Mouse (Mus musculus) liver, postnatal 0 days (tissue): ENCODE data around the gene Agbl5. TPM values are rescaled to one million over a fixed set of nuclear protein-coding genes. Genes with fewer than 3 reads are reported as not detected.

Experiments used
- ATAC-seq: fragments of 200-750 bp; cut with Nextera tagmentation; 2 replicates; pipeline ENCODE4 v1.8.0; 2017; ENCODE audit warnings: mild to moderate bottlenecking, moderate library complexity
- DNase-seq: peaks from one replicate; pipeline ENCODE4 v3.0.0-alpha.2; 2016
- H3K27ac ChIP-seq: fragments of 300-500 bp; sonication (generic); 2 replicates; pipeline ENCODE4 v1.5.1; 2014; ENCODE audit warnings: antibody characterized with exemption, moderate library complexity, mild to moderate bottlenecking, low read depth
- H3K27me3 ChIP-seq: fragments of 300-500 bp; sonication (generic); 2 replicates; pipeline ENCODE4 v1.6.1; 2014; ENCODE audit warnings: low read length, control low read depth, mixed read lengths; ENCODE audit not compliant: insufficient read depth
- H3K36me3 ChIP-seq: fragments of 300-500 bp; sonication (generic); replicated peaks from 2 replicates; pipeline ENCODE4 v1.6.1; 2014; ENCODE audit warnings: mild to moderate bottlenecking, control low read depth, low read length, moderate library complexity, mixed read lengths; ENCODE audit not compliant: insufficient read depth
- H3K4me1 ChIP-seq: fragments of 300-500 bp; sonication (generic); 2 replicates; pipeline ENCODE4 v1.6.1; 2014; ENCODE audit warnings: antibody characterized with exemption, mild to moderate bottlenecking, control low read depth; ENCODE audit not compliant: insufficient read depth
- H3K4me2 ChIP-seq: fragments of 300-500 bp; sonication (generic); 2 replicates; pipeline ENCODE4 v1.6.1; 2014; ENCODE audit warnings: low read depth, mild to moderate bottlenecking, low read length, moderate library complexity, mixed read lengths
- H3K4me3 ChIP-seq: fragments of 300-500 bp; sonication (generic); 2 replicates; pipeline ENCODE4 v1.5.1; 2014; ENCODE audit warnings: low read depth, low read length
- H3K9ac ChIP-seq: fragments of 300-500 bp; sonication (generic); replicated peaks from 2 replicates; pipeline ENCODE4 v1.6.1; 2014; ENCODE audit warnings: mild to moderate bottlenecking, moderate library complexity
- H3K9me3 ChIP-seq: fragments of 300-500 bp; sonication (generic); 2 replicates; pipeline ENCODE4 v1.6.1; 2016; ENCODE audit warnings: mild to moderate bottlenecking, control low read depth, low read length, mixed read lengths
- CTCF ChIP-seq: sonication (generic); IDR thresholded peaks from 2 replicates; pipeline ENCODE4 v1.5.1; 2016; ENCODE audit warnings: antibody characterized with exemption, low read depth
- EP300 ChIP-seq: IDR thresholded peaks from 2 replicates; pipeline ENCODE4 v1.6.1; 2016; ENCODE audit warnings: antibody characterized with exemption, low read depth, mild to moderate bottlenecking
- WGBS: fragments of 180-500 bp; shearing (Covaris S2); extraction: QIAGEN DNeasy Blood & Tissue Kit; methylation state at CpG from one replicate; pipeline ENCODE4 v1.1.7; 2014; ENCODE audit not compliant: insufficient replicate concordance; 5-methylcytosine and 5-hydroxymethylcytosine counted together
- polyA plus RNA-seq: library from polyadenylated mRNA; unstranded; fragments of >200 nt; fragmentation: Nextera tagmentation; extraction: Ambion mirVana; gene quantifications from 2 replicates; pipeline ENCODE4 v1.2.1, GENCODE M21; 2015

Gene Agbl5
- polyA plus RNA-seq, 1 experiment from 2014 or later = 3.2 TPM

DNA sequence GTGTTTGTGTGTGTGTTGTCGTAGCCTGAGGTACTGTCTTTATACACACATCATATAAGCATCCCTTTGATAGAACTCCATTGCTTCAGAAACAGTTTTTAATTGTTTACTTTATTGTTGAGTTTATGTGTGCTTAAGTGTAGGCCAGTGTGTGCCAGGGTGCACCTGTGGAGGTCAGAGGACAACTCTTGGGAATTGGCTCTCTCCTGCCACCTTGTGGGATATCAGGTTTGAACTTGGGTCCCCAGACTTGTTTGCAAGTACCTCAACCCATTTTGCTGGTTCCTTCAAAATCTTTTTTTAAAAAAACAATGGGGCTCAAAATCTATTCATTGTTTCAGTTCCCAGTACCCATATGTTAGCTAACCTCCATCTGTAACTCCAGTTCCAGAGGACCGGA is 54.5 kb downstream of the Agbl5 start:
- Histone ChIP-seq H3K9ac (no peak overlapping the region), H3K4me3 (no peak overlapping the region), H3K9me3 (no peaks in the 10 kb centered on the region), H3K27ac (no peak overlapping the region), H3K27me3 (no peaks in the 10 kb centered on the region), H3K4me2 (no peak overlapping the region), H3K4me1 (no peaks in the 10 kb centered on the region), H3K36me3 (no peaks in the 10 kb centered on the region)
- TF ChIP-seq EP300 (no peak), CTCF (peak; percentile 62)
- 95% methylated on average over 2 of the region's 2 CpGs for WGBS
- ATAC-seq (no peak), DNase-seq (peak; percentile 50)

DNA sequence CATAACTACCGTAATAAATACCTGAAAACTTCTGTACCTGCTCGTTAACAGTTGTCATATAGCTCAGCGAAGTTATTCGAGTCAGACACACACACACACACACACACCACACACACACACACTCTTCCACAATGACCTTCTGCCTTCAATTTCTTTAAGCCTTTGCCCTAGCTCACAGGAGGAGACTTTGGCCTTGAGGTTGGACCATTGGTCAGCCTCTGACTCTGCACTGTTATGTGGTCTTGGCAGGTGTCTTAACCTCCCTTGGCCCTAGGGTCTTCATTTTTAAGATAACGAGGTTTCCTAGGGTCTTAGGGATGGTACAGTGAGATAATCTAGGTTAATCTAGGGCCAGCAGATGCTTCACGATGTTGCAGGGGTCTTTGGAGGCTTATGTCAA is 55.9 kb downstream of the Agbl5 start:
- Histone ChIP-seq H3K4me3 (no peak overlapping the region), H3K36me3 (no peaks in the 10 kb centered on the region), H3K4me2 (peak overlapping the region; percentile 71; the same call in 1 of the 2 replicates), H3K4me1 (no peaks in the 10 kb centered on the region), H3K27ac (no peak overlapping the region), H3K9ac (no peak overlapping the region), H3K27me3 (no peaks in the 10 kb centered on the region), H3K9me3 (no peaks in the 10 kb centered on the region)
- no peak for ATAC-seq
- no peak for TF ChIP-seq CTCF
- no peak for TF ChIP-seq EP300
- 85% methylated on average over 6 of the region's 6 CpGs for whole genome bisulfite sequencing
- no peak for DNase-seq

DNA sequence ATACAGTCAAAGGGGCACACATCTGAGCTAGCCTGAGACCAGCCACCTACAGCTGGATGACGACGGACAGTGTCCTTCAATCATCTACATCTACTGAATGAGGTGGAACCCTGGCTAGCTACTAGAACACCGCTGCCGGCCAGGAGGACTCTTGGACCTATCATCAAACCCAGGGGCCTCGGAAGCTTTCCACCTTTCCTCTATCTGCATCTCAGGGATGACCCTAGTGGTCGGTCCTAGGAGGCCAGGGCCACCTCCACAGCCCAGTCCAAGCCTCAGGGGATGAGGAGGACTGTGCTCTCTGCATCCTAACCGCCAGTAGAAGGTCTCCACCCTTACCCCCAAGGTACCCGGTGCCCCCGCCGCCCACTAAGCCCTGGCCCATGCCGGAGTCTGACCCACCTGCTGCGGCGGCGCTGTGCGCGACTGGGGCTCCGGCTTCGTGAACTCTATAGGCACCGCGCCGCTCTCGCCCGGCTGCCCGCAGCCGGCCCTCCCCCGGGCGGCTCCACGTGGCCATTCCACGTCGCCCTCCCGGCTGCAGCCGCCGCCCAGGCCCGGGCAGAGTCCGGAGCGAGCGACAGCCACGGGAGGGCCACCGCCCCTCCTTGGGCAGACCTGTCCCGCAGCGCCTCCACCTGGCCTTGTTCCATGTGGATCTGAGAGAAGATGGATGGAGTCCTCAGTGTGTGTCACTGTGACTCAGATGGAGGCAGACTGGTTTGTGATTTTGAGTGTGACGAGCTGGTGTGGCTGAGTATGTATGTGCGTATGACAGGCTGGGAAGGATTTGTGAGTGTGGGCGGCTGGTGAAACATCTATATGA is 56.7 kb downstream of the Agbl5 start, which contains the start of gene Cgref1:
Gene Cgref1 (minus strand): TSS at position 636 of the 826 bp plus-strand sequence.
- peak within 1 kb of the TSS; percentile 41 for H3K4me3 ChIP-seq
- 9% methylated on average over 39 of the region's 44 CpGs for WGBS
- H3K9me3 ChIP-seq = no peaks in the 10 kb centered on the region
- TF ChIP-seq CTCF = peak; percentile 68
- TF ChIP-seq EP300 = no peak
- H3K36me3 ChIP-seq = no peaks in the 10 kb centered on the region
- ATAC-seq (peak; percentile 64), DNase-seq (peak; percentile 79)
- H3K27me3 ChIP-seq = no peaks in the 10 kb centered on the region
- H3K9ac ChIP-seq = peak within 1 kb of the TSS; percentile 56
- H3K4me1 ChIP-seq = peaks cover under 1% of the 10 kb centered on the region; the same call in 1 of the 2 replicates
- no peak within 1 kb of the TSS for H3K27ac ChIP-seq
- peak within 1 kb of the TSS; percentile 71 for H3K4me2 ChIP-seq

DNA sequence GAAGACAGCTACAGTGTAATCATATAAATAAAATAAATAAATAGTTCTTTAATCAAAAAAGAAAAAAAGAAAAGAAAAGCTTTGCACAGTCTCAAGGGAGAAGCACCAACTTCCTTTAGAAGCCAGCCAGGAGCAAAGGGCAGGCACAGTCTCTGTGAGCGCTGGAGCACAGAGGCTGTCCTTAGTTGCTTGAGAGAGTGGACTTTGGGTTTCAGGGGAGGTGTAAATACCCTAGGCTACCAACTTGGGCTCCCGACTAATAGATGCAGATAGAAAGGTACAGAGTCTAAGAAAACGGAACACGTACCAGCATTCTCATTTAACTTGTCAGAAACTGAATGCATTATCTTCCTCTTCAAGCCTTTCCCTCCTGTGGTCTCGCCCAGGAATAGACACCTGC is 60.1 kb downstream of the Agbl5 start:
- Histone ChIP-seq H3K27me3 (no peaks in the 10 kb centered on the region), H3K9ac (no peak overlapping the region), H3K36me3 (peaks cover 13% of the 10 kb centered on the region), H3K9me3 (no peaks in the 10 kb centered on the region), H3K4me3 (no peak overlapping the region), H3K4me2 (no peak overlapping the region), H3K27ac (no peak overlapping the region), H3K4me1 (peaks cover 13% of the 10 kb centered on the region)
- DNase-seq (no peak), ATAC-seq (no peak)
- 63% methylated on average over 5 of the region's 5 CpGs for WGBS
- TF ChIP-seq CTCF = no peak
- no peak for TF ChIP-seq EP300

DNA sequence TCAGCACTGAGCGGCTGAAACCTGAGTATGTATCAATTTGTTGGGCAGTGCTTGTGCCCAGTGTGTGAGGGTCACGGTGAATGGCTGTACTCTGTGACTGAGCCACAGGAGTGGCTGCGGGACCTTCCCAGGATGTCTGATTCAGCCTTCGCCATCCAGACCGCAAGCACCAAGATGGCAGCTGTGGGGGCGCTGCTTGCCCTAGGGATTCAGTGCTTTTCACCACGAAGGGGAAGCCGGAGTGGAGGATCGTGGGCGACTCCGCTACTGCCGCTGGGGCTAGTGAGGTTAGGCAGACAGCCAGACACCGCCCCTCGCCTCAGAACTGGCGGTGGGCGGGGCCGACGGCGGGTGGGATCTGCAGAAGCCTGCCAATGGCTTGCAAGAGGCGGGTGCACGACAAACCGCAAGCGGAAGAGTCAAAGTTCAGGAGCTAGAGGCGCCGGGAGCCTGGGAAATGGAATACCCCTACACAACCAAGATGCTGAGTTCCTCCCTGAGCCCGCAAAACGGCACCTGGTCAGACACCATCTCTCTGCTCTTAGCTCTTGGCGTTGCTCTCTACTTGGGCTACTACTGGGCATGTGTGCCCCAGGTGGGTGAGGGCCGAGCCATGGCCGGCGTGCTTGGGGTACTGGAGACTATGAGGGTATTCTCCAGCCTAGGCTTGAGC is 61.3 kb downstream of the Agbl5 start:
- Histone ChIP-seq H3K27me3 (no peaks in the 10 kb centered on the region), H3K9me3 (no peaks in the 10 kb centered on the region), H3K4me1 (peaks cover 13% of the 10 kb centered on the region), H3K4me2 (peak overlapping the region; percentile 88), H3K36me3 (peaks cover 24% of the 10 kb centered on the region), H3K4me3 (peak overlapping the region; percentile 69), H3K27ac (peak overlapping the region; percentile 86), H3K9ac (peak overlapping the region; percentile 69)
- TF ChIP-seq EP300 (no peak), CTCF (peak; percentile 42)
- DNase-seq = peak; percentile 94
- WGBS = under 1% methylated on average over 31 of the region's 31 CpGs
- ATAC-seq = peak; percentile 88

DNA sequence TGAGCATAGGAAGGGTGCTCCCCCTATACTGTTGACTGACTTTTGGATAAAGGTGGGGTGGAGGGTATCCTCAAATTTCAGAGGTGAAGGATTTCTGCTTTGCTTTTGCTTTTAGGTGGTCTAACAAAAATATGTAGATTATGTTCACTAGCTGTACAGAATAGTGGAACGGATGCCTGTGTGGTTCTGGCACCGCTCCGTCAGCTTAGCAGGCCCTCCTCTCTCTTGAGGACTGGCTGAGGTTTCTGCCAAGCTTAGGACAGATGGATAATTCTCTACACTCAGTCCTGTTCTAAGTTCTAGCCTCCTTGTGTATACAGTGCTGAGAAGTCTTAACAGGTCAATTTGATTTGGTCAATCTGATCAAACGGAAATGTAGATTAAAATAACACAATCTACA is 62.0 kb downstream of the Agbl5 start:
- H3K4me1 ChIP-seq = peaks cover 13% of the 10 kb centered on the region
- no peak for TF ChIP-seq CTCF
- no peak for TF ChIP-seq EP300
- no peak for DNase-seq
- peak overlapping the region; percentile 86 for H3K27ac ChIP-seq
- peak overlapping the region; percentile 69 for H3K9ac ChIP-seq
- peak overlapping the region; percentile 88 for H3K4me2 ChIP-seq
- peak overlapping the region; percentile 69 for H3K4me3 ChIP-seq
- H3K9me3 ChIP-seq = no peaks in the 10 kb centered on the region
- ATAC-seq = 0 out of 2 replicates have a peak, but pooled peaks have one; percentile 5
- peaks cover 31% of the 10 kb centered on the region for H3K36me3 ChIP-seq
- 54% methylated on average over 4 of the region's 4 CpGs for WGBS
- H3K27me3 ChIP-seq = no peaks in the 10 kb centered on the region
